Mouse (Mus musculus) hindlimb bud, embryonic 11.5 days (tissue): ENCODE data around the gene Tfap4.

Experiments used
- DNase-seq: peaks from one replicate; pipeline ENCODE4 v3.0.0-alpha.2; 2012; ENCODE audit warnings: low read depth, low spot score; ENCODE audit errors: extremely low spot score

Gene Tfap4

GRCm38 (mm10) chr16:4521735-4522530 lies 37.7 kb downstream of the Tfap4 start:
- no peak for DNase-seq

- DNase-seq = no peak
Measured at GRCm38 (mm10) chr16:4521074-4521667, 38.5 kb downstream of the Tfap4 start.

GRCm38 (mm10) chr16:4520673-4521072 lies 39.0 kb downstream of the Tfap4 start:
- DNase-seq = no peak

GRCm38 (mm10) chr16:4519825-4520224 lies 39.8 kb downstream of the Tfap4 start:
- no peak for DNase-seq

- DNase-seq = no peak
Measured at GRCm38 (mm10) chr16:4519157-4519556, 40.5 kb downstream of the Tfap4 start.

- no peak for DNase-seq
Measured at GRCm38 (mm10) chr16:4517906-4518305, 41.7 kb downstream of the Tfap4 start.

- DNase-seq = no peak
Measured at GRCm38 (mm10) chr16:4514383-4514782, 45.3 kb downstream of the Tfap4 start.

GRCm38 (mm10) chr16:4512661-4513438 lies 46.8 kb downstream of the Tfap4 start:
- DNase-seq = no peak

- no peak for DNase-seq
Measured at GRCm38 (mm10) chr16:4511371-4511770, 48.3 kb downstream of the Tfap4 start.

- DNase-seq = no peak
Measured at GRCm38 (mm10) chr16:4506181-4506580, 53.5 kb downstream of the Tfap4 start.

GRCm38 (mm10) chr16:4503495-4503894 lies 56.2 kb downstream of the Tfap4 start:
- DNase-seq = no peak

- DNase-seq = no peak
Measured at GRCm38 (mm10) chr16:4502568-4502967, 57.1 kb downstream of the Tfap4 start.

GRCm38 (mm10) chr16:4501703-4502102 lies 58.0 kb downstream of the Tfap4 start:
- DNase-seq = no peak

- DNase-seq = no peak
Measured at GRCm38 (mm10) chr16:4500598-4501385, 58.9 kb downstream of the Tfap4 start.

GRCm38 (mm10) chr16:4497762-4498607 lies 61.7 kb downstream of the Tfap4 start:
- DNase-seq = no peak

GRCm38 (mm10) chr16:4496470-4496869 lies 63.2 kb downstream of the Tfap4 start:
- no peak for DNase-seq

- DNase-seq = no peak
Measured at GRCm38 (mm10) chr16:4495861-4496260, 63.8 kb downstream of the Tfap4 start.
